Mouse (Mus musculus): ENCODE measurements around the gene Tut4. TPM values are rescaled to one million over a fixed set of nuclear protein-coding genes. Genes with fewer than 3 reads are reported as not detected.

Tut4 gene
- 103 and 106 TPM in 2 replicates for polyA plus RNA-seq (2016; fragmentation: Nextera tagmentation; extraction: Ambion mirVana)

DNA sequence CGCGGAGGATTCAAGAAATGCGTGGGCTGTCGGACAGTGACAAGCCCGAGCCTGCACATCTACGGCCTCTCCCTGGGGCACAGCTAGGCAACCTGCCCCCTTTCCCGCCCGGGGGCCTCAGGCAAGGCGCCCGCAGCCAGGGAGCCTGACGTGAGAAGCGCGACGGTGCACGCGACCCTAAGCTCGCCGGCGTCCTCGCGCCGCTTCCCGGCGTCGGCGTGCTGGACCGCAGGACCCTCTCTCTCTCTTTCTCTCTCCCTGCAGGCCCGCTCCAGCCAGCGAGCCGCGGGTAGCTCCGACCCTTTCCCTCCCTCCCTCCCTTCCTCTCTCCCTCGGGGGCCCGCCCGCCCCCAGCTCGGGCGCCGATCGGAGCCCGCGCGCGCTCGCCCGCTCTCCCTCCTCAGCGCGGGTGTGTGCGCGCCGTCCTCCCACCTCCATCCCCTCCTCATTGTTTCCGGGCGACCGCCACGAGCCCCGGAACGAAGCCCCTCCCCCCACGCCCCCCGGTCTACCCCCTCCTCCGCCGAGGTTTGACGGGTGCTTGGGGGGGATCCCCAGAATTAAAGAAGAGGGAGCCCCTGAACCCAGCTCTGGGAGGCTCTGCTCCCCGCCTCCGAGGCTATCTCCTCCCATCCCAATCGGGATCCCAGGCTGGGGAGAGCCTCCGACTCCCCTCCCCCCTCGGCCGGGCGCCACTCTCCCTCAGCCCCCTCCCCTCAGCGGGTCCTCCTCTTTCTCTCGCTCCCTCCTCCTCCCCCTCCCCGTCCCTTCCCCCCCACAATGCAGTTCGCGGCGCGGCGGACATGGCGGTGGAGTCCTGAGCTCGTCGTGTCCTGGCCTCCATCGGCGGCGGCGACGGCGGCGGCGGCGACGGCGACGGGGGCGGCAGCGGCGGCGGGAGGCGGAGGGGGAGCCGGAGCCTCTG, at the start of gene Tut4:
Gene Tut4 (plus strand): TSS at position 196 of the 925 bp plus-strand sequence.
- peak within 1 kb of the TSS; percentile 99 for H3K27ac ChIP-seq (replicated peaks)
- H3K36me3 ChIP-seq (replicated peaks): peaks cover 18% of the 10 kb centered on the region
- peak within 1 kb of the TSS; percentile 97 for H3K4me3 ChIP-seq
- peaks cover 5% of the 10 kb centered on the region; the same call in 1 of the 2 replicates for H3K9me3 ChIP-seq
- H3K4me1 ChIP-seq: peaks cover 31% of the 10 kb centered on the region
- DNase-seq (ENCODE audit: low spot score): peak; percentile 97
- under 1% methylated on average over 96 of the region's 97 CpGs for WGBS
- no peaks in the 10 kb centered on the region for H3K27me3 ChIP-seq (replicated peaks; ENCODE audit: low read depth, poor library complexity, severe bottlenecking)

GRCm38 (mm10) chr4:108424587-108424986, 34.6 kb upstream of the Tut4 start:
- no peaks in the 10 kb centered on the region for H3K9me3 ChIP-seq

GRCm38 (mm10) chr4:108427719-108428340, 31.4 kb upstream of the Tut4 start:
- Histone ChIP-seq H3K4me1 (peaks cover 39% of the 10 kb centered on the region), H3K36me3 (replicated peaks) (no peaks in the 10 kb centered on the region), H3K27me3 (replicated peaks; ENCODE audit: low read depth, poor library complexity, severe bottlenecking) (no peaks in the 10 kb centered on the region), H3K4me3 (no peak overlapping the region), H3K9me3 (no peaks in the 10 kb centered on the region), H3K27ac (replicated peaks) (no peak overlapping the region)
- no peak for DNase-seq (ENCODE audit: low spot score)
- 83% methylated on average over 11 of the region's 11 CpGs for WGBS

More at GRCm38 (mm10) chr4:108424587-108424986, 34.6 kb upstream of the Tut4 start:
- H3K27ac ChIP-seq (replicated peaks): no peak overlapping the region
- DNase-seq (ENCODE audit: low spot score): no peak
- H3K4me1 ChIP-seq: peaks cover 12% of the 10 kb centered on the region; the same call in 1 of the 2 replicates
- H3K36me3 ChIP-seq (replicated peaks): no peaks in the 10 kb centered on the region
- H3K4me3 ChIP-seq: no peak overlapping the region
- no peaks in the 10 kb centered on the region for H3K27me3 ChIP-seq (replicated peaks; ENCODE audit: low read depth, poor library complexity, severe bottlenecking)
- 87% methylated on average over 2 of the region's 2 CpGs for WGBS

GRCm38 (mm10) chr4:108428341-108428721, 30.9 kb upstream of the Tut4 start:
- WGBS: 90% methylated on average over 6 of the region's 6 CpGs
- peaks cover 44% of the 10 kb centered on the region for H3K4me1 ChIP-seq
- H3K36me3 ChIP-seq (replicated peaks): no peaks in the 10 kb centered on the region
- no peak for DNase-seq (ENCODE audit: low spot score)
- no peak overlapping the region for H3K4me3 ChIP-seq
- H3K9me3 ChIP-seq: no peaks in the 10 kb centered on the region
- no peak overlapping the region for H3K27ac ChIP-seq (replicated peaks)
- H3K27me3 ChIP-seq (replicated peaks; ENCODE audit: low read depth, poor library complexity, severe bottlenecking): no peaks in the 10 kb centered on the region

- Histone ChIP-seq H3K27ac (replicated peaks) (peak overlapping the region; percentile 91), H3K27me3 (replicated peaks; ENCODE audit: low read depth, poor library complexity, severe bottlenecking) (no peaks in the 10 kb centered on the region), H3K4me3 (peak overlapping the region; percentile 33; the same call in 1 of the 2 replicates), H3K36me3 (replicated peaks) (no peaks in the 10 kb centered on the region), H3K4me1 (peaks cover 62% of the 10 kb centered on the region), H3K9me3 (no peaks in the 10 kb centered on the region)
- 28% methylated on average over 4 of the region's 4 CpGs for WGBS
- DNase-seq (ENCODE audit: low spot score): peak; percentile 92
Observed at GRCm38 (mm10) chr4:108430656-108431560, 28.3 kb upstream of the Tut4 start.

GRCm38 (mm10) chr4:108431561-108431936, 27.7 kb upstream of the Tut4 start:
- peak overlapping the region; percentile 91 for H3K27ac ChIP-seq (replicated peaks)
- H3K4me3 ChIP-seq: peak overlapping the region; percentile 33
- H3K36me3 ChIP-seq (replicated peaks): no peaks in the 10 kb centered on the region
- DNase-seq (ENCODE audit: low spot score): no peak
- WGBS: 35% methylated on average over 2 of the region's 2 CpGs
- no peaks in the 10 kb centered on the region for H3K27me3 ChIP-seq (replicated peaks; ENCODE audit: low read depth, poor library complexity, severe bottlenecking)
- no peaks in the 10 kb centered on the region for H3K9me3 ChIP-seq
- peaks cover 61% of the 10 kb centered on the region for H3K4me1 ChIP-seq

DNA sequence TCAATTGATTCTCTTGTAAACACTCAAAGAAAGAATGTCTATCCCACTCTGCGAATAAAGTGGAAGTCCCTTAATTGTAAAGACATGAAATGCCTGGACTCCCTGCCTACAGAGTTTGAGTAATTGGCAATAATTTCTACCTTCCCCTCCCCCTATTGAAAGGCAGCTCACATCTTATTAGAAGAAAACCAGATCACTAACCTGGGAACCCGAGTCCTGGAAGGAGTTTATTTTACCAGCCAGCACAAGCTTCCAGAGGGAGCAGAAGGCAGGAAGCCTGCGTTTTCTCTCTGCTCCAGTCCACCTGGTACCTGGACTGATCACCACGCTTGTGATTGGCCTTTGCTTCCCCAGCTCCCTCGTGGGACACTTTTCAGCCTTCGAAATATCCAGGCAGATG, 25.9 kb upstream of the Tut4 start:
- DNase-seq (ENCODE audit: low spot score): peak; percentile 66
- Histone ChIP-seq H3K4me1 (peaks cover 76% of the 10 kb centered on the region), H3K27ac (replicated peaks) (peak overlapping the region; percentile 91), H3K9me3 (no peaks in the 10 kb centered on the region), H3K36me3 (replicated peaks) (no peaks in the 10 kb centered on the region), H3K4me3 (0 out of 2 replicates have a peak overlapping the region, but pooled peaks have one; percentile 11), H3K27me3 (replicated peaks; ENCODE audit: low read depth, poor library complexity, severe bottlenecking) (no peaks in the 10 kb centered on the region)
- WGBS: 27% methylated on average over 6 of the region's 6 CpGs

GRCm38 (mm10) chr4:108434221-108434620, 25.0 kb upstream of the Tut4 start:
- WGBS: 74% methylated on average over 4 of the region's 4 CpGs
- H3K36me3 ChIP-seq (replicated peaks): no peaks in the 10 kb centered on the region
- H3K4me1 ChIP-seq: peaks cover 76% of the 10 kb centered on the region
- no peak for DNase-seq (ENCODE audit: low spot score)
- no peaks in the 10 kb centered on the region for H3K27me3 ChIP-seq (replicated peaks; ENCODE audit: low read depth, poor library complexity, severe bottlenecking)
- H3K9me3 ChIP-seq: no peaks in the 10 kb centered on the region
- peak overlapping the region; percentile 91 for H3K27ac ChIP-seq (replicated peaks)
- no peak overlapping the region for H3K4me3 ChIP-seq

DNA sequence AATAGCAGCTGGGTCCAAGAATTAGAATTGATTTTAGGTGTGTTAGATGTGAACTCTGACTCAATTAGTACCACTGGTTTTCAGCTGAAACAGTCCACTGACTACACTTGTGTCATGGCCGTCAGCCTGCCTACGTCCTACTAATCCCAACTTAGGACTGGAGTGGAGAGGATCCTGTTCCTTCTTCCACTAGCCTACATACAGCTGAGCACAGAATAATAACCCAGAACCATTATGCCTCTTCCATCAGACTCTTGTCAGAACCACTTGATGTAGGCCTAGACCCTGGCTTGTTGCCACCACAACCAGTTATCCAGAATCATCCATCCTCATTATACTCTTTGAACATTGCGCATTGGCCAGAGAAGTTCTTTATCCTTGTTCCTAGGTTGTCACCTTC, 24.4 kb upstream of the Tut4 start:
- DNase-seq (ENCODE audit: low spot score): no peak
- Histone ChIP-seq H3K9me3 (no peaks in the 10 kb centered on the region), H3K4me3 (no peak overlapping the region), H3K4me1 (peaks cover 76% of the 10 kb centered on the region), H3K36me3 (replicated peaks) (no peaks in the 10 kb centered on the region), H3K27ac (replicated peaks) (peak overlapping the region; percentile 27), H3K27me3 (replicated peaks; ENCODE audit: low read depth, poor library complexity, severe bottlenecking) (no peaks in the 10 kb centered on the region)
- 96% methylated on average over 3 of the region's 3 CpGs for WGBS

DNA sequence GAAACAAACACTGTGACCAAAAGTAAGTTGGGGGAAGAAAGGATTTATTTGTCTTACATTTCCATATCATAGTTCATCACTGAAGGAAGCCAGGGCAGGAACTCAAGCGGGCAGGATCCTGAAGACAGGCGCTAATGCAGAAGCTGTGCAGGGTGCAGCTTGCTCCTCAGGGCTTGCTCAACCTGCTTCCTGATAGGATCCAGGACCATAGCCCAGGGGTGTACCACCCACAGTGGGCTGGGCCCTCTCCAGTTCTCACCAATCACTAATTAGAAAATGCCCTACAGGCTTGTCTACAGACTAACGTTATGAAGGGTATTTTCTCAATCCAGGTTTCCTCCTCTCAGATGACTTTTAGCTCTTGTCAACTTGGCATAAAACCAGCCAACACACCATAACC, 23.6 kb upstream of the Tut4 start:
- H3K36me3 ChIP-seq (replicated peaks): no peaks in the 10 kb centered on the region
- WGBS: 59% methylated on average over 3 of the region's 3 CpGs
- H3K27me3 ChIP-seq (replicated peaks; ENCODE audit: low read depth, poor library complexity, severe bottlenecking): no peaks in the 10 kb centered on the region
- DNase-seq (ENCODE audit: low spot score): peak; percentile 37
- H3K9me3 ChIP-seq: no peaks in the 10 kb centered on the region
- peak overlapping the region; percentile 27 for H3K27ac ChIP-seq (replicated peaks)
- no peak overlapping the region for H3K4me3 ChIP-seq
- peaks cover 70% of the 10 kb centered on the region for H3K4me1 ChIP-seq

- no peak overlapping the region for H3K4me3 ChIP-seq
- no peaks in the 10 kb centered on the region for H3K9me3 ChIP-seq
- no peak for DNase-seq (ENCODE audit: low spot score)
- H3K27ac ChIP-seq (replicated peaks): peak overlapping the region; percentile 27
- no peaks in the 10 kb centered on the region for H3K36me3 ChIP-seq (replicated peaks)
- no peaks in the 10 kb centered on the region for H3K27me3 ChIP-seq (replicated peaks; ENCODE audit: low read depth, poor library complexity, severe bottlenecking)
- H3K4me1 ChIP-seq: peaks cover 64% of the 10 kb centered on the region
- WGBS: 89% methylated on average over 1 of the region's 1 CpGs
Observed at GRCm38 (mm10) chr4:108436225-108436624, 23.0 kb upstream of the Tut4 start.

Measured in embryonic facial prominence, embryonic 10.5 days (tissue).